Mouse (Mus musculus): ENCODE results near the gene Kifc3. TPM values are rescaled to one million over a fixed set of nuclear protein-coding genes. Genes with fewer than 3 reads are reported as not detected.
"Not testable (repeated sequence)": the region's sequence is repeated elsewhere in the genome, so short reads cannot be mapped to it uniquely, and the experiment has no call there.

Gene Kifc3
- polyA plus RNA-seq, 1 experiment from 2014 or later: 5.2 TPM

DNA sequence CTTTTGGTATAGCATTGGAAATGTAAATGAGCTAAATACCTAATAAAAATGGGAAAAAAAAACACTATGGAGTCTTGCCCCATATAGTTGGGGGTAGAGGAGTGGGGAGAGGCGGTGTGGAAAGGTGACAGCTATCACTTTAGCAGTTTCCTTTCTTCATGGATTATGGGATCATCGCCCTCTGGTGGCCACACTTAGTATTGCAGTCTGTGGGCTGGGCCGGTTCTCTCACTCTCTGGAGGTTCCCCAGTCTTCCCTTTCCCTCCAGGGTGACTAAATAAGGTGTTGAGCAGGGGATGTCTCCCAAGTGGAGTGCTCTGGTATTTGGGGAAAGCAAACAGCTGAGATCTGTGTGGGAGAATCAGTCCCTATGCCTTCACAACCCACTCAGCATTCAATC is 33.1 kb upstream of the Kifc3 start:
- no peaks in the 10 kb centered on the region for H3K9me3 ChIP-seq (ENCODE audit: control insufficient read depth, low read length)
- WGBS: 5% methylated on average over 3 of the region's 3 CpGs
- no peak overlapping the region for H3K27ac ChIP-seq (ENCODE audit: low read depth, low read length)
- H3K4me3 ChIP-seq (ENCODE audit: low read depth, low read length): no peak overlapping the region
- no peak overlapping the region for H3K9ac ChIP-seq (ENCODE audit: low read depth, low read length)
- H3K36me3 ChIP-seq (ENCODE audit: control insufficient read depth, insufficient read depth, low read length): no peaks in the 10 kb centered on the region
- H3K27me3 ChIP-seq (ENCODE audit: control insufficient read depth, insufficient read depth, low read length): no peaks in the 10 kb centered on the region
- no peak overlapping the region for H3K4me2 ChIP-seq (replicated peaks; ENCODE audit: low read depth, low read length)
- H3K4me1 ChIP-seq (replicated peaks; ENCODE audit: control insufficient read depth, insufficient read depth, low read length): no peaks in the 10 kb centered on the region
- peak; percentile 86 for DNase-seq (ENCODE audit: low spot score)
- 0 out of 2 replicates have a peak, but pooled peaks have one; percentile 43 for ATAC-seq (ENCODE audit: low FRiP score)

- 95% methylated on average over 9 of the region's 9 CpGs for WGBS
These were observed 27.5 kb upstream of the Kifc3 start for GRCm38 (mm10) chr8:95230086-95230485.

DNA sequence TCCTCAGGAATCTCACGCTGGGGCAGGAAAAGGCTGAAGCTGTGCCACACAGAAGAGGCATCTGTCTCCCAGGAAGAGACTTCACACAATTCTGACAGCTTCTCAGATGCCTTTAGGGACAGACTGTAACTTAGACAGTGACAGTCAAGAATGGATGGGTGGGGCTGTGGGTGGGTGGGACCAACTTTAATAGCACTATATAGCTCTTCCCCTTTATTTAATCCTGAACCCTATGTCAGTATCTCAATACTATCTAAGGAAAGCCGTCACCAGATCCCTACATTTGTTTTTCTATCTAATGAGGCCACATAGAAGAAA is 24.5 kb upstream of the Kifc3 start:
- no peaks in the 10 kb centered on the region for H3K36me3 ChIP-seq (ENCODE audit: control insufficient read depth, insufficient read depth, low read length)
- WGBS: 45% methylated on average over 2 of the region's 2 CpGs
- H3K4me3 ChIP-seq (ENCODE audit: low read depth, low read length): no peak overlapping the region
- DNase-seq (ENCODE audit: low spot score) (no peak), ATAC-seq (ENCODE audit: low FRiP score) (no peak)
- H3K4me1 ChIP-seq (replicated peaks; ENCODE audit: control insufficient read depth, insufficient read depth, low read length): no peaks in the 10 kb centered on the region
- no peak overlapping the region for H3K9ac ChIP-seq (ENCODE audit: low read depth, low read length)
- H3K4me2 ChIP-seq (replicated peaks; ENCODE audit: low read depth, low read length): no peak overlapping the region
- no peak overlapping the region for H3K27ac ChIP-seq (ENCODE audit: low read depth, low read length)
- no peaks in the 10 kb centered on the region for H3K9me3 ChIP-seq (ENCODE audit: control insufficient read depth, low read length)
- no peaks in the 10 kb centered on the region for H3K27me3 ChIP-seq (ENCODE audit: control insufficient read depth, insufficient read depth, low read length)

More at GRCm38 (mm10) chr8:95230086-95230485, 27.5 kb upstream of the Kifc3 start:
- H3K4me2 ChIP-seq (replicated peaks; ENCODE audit: low read depth, low read length); H3K4me1 ChIP-seq (replicated peaks; ENCODE audit: control insufficient read depth, insufficient read depth, low read length); DNase-seq (ENCODE audit: low spot score); H3K27ac ChIP-seq (ENCODE audit: low read depth, low read length); H3K9me3 ChIP-seq (ENCODE audit: control insufficient read depth, low read length); H3K4me3 ChIP-seq (ENCODE audit: low read depth, low read length); H3K36me3 ChIP-seq (ENCODE audit: control insufficient read depth, insufficient read depth, low read length); H3K27me3 ChIP-seq (ENCODE audit: control insufficient read depth, insufficient read depth, low read length); H3K9ac ChIP-seq (ENCODE audit: low read depth, low read length); ATAC-seq (ENCODE audit: low FRiP score): not testable (repeated sequence)

DNA sequence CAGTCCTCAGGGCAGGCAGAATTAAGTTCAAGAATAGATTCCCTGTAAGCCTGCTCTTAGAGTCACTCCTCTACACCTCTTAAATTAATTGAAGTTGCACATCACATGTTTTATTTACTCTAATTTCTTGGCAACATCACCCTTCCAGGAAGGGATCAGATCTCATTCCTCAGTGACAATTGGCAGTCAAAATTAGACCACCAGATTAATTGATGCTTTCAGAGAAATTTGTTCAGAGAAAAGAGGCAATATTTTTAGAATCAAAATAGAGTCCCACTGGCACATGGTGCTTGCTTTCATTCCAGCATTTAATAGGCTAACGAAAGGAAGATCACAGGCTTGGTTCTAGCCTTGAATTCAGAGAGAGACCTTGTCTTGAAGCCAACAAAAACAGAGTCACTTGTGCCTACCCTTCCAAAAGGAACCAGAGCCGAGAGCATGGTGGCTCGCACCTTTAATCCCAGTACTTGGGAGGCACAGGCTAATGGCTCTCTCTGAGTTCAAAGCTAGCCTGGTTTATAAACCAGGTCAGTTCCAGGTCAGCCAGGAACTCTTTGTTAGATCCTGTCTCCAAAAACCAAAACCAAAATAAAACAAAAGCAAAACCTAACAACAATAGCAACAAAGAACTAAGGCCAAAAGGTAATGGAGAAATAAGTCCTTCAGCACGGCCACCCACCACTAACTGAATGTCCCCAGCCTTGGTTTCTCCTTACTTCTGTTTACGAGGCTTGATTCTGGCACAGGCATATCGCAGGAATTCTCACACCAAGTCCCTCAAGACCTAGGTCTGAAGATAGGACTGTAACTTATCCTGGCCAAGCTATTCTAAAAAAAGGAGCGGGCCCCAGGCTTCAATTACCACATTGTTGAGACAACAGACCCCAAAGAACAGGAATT is 23.9 kb upstream of the Kifc3 start:
- Histone ChIP-seq H3K9me3 (ENCODE audit: control insufficient read depth, low read length) (no peaks in the 10 kb centered on the region), H3K4me1 (replicated peaks; ENCODE audit: control insufficient read depth, insufficient read depth, low read length) (no peaks in the 10 kb centered on the region), H3K27me3 (ENCODE audit: control insufficient read depth, insufficient read depth, low read length) (no peaks in the 10 kb centered on the region), H3K36me3 (ENCODE audit: control insufficient read depth, insufficient read depth, low read length) (no peaks in the 10 kb centered on the region), H3K4me3 (ENCODE audit: low read depth, low read length) (no peak overlapping the region), H3K27ac (ENCODE audit: low read depth, low read length) (no peak overlapping the region), H3K9ac (ENCODE audit: low read depth, low read length) (no peak overlapping the region), H3K4me2 (replicated peaks; ENCODE audit: low read depth, low read length) (no peak overlapping the region)
- no peak for ATAC-seq (ENCODE audit: low FRiP score)
- no peak for DNase-seq (ENCODE audit: low spot score)
- WGBS: 64% methylated on average over 7 of the region's 7 CpGs

DNA sequence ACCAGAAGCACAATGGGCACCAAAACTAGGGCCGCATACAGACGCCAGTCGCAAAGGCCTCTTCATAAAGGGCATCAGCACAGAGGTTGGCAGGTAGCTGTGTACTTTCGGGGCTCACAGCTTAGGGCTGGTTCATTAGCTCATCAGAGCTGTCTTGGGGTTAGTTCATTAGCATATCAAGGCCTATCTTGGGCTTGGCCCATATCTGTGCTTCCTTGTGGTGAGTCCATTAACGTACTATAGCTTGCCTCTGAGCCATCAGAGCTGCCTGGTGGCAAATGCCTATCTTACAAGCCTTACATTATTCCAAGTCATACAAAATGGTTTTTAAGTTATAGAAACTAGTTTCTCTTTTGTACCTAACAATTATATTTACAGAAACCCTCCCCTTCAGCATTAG is 21.4 kb upstream of the Kifc3 start:
- Histone ChIP-seq H3K27me3 (ENCODE audit: control insufficient read depth, insufficient read depth, low read length) (no peaks in the 10 kb centered on the region), H3K36me3 (ENCODE audit: control insufficient read depth, insufficient read depth, low read length) (no peaks in the 10 kb centered on the region), H3K9ac (ENCODE audit: low read depth, low read length) (no peak overlapping the region), H3K27ac (ENCODE audit: low read depth, low read length) (no peak overlapping the region), H3K4me2 (replicated peaks; ENCODE audit: low read depth, low read length) (no peak overlapping the region), H3K4me3 (ENCODE audit: low read depth, low read length) (no peak overlapping the region), H3K9me3 (ENCODE audit: control insufficient read depth, low read length) (no peaks in the 10 kb centered on the region), H3K4me1 (replicated peaks; ENCODE audit: control insufficient read depth, insufficient read depth, low read length) (no peaks in the 10 kb centered on the region)
- ATAC-seq (ENCODE audit: low FRiP score) (no peak), DNase-seq (ENCODE audit: low spot score) (no peak)
- 93% methylated on average over 5 of the region's 5 CpGs for WGBS

- ATAC-seq (ENCODE audit: low FRiP score) (no peak), DNase-seq (ENCODE audit: low spot score) (no peak)
- no peak overlapping the region for H3K4me3 ChIP-seq (ENCODE audit: low read depth, low read length)
- H3K36me3 ChIP-seq (ENCODE audit: control insufficient read depth, insufficient read depth, low read length): no peaks in the 10 kb centered on the region
- 60% methylated on average over 2 of the region's 2 CpGs for WGBS
- no peaks in the 10 kb centered on the region for H3K9me3 ChIP-seq (ENCODE audit: control insufficient read depth, low read length)
- H3K27ac ChIP-seq (ENCODE audit: low read depth, low read length): no peak overlapping the region
- H3K27me3 ChIP-seq (ENCODE audit: control insufficient read depth, insufficient read depth, low read length): no peaks in the 10 kb centered on the region
- no peak overlapping the region for H3K4me2 ChIP-seq (replicated peaks; ENCODE audit: low read depth, low read length)
- no peak overlapping the region for H3K9ac ChIP-seq (ENCODE audit: low read depth, low read length)
- H3K4me1 ChIP-seq (replicated peaks; ENCODE audit: control insufficient read depth, insufficient read depth, low read length): no peaks in the 10 kb centered on the region
These were observed 18.4 kb upstream of the Kifc3 start for GRCm38 (mm10) chr8:95221045-95221444.

GRCm38 (mm10) chr8:95220571-95220998 is 18.0 kb upstream of the Kifc3 start:
- Histone ChIP-seq H3K9me3 (ENCODE audit: control insufficient read depth, low read length) (no peaks in the 10 kb centered on the region), H3K4me1 (replicated peaks; ENCODE audit: control insufficient read depth, insufficient read depth, low read length) (no peaks in the 10 kb centered on the region), H3K4me2 (replicated peaks; ENCODE audit: low read depth, low read length) (no peak overlapping the region), H3K27ac (ENCODE audit: low read depth, low read length) (no peak overlapping the region), H3K36me3 (ENCODE audit: control insufficient read depth, insufficient read depth, low read length) (no peaks in the 10 kb centered on the region), H3K9ac (ENCODE audit: low read depth, low read length) (no peak overlapping the region), H3K27me3 (ENCODE audit: control insufficient read depth, insufficient read depth, low read length) (no peaks in the 10 kb centered on the region), H3K4me3 (ENCODE audit: low read depth, low read length) (no peak overlapping the region)
- ATAC-seq (ENCODE audit: low FRiP score) (no peak), DNase-seq (ENCODE audit: low spot score) (no peak)
- 55% methylated on average over 7 of the region's 7 CpGs for WGBS

DNA sequence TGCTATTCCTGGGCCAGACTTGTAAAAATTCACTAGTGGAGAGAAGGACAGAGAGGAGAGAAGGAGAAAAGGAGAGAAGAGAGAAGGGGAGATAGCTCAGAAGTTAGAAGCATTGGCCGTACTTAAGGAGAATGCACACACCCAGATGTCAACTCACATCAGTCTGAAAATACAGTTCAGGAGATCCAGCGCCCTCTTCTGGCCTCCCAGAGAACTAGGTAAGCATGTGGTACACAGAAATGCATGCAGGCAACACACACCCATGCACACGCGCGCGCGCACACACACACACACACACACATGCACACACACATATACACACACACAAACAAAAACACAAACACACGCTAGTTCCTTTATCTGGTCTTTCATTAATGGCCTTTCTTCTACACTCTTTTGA is 17.0 kb upstream of the Kifc3 start:
- no peaks in the 10 kb centered on the region for H3K9me3 ChIP-seq (ENCODE audit: control insufficient read depth, low read length)

GRCm38 (mm10) chr8:95215709-95216360 is 13.2 kb upstream of the Kifc3 start:
- ATAC-seq (ENCODE audit: low FRiP score) (no peak), DNase-seq (ENCODE audit: low spot score) (no peak)
- Histone ChIP-seq H3K4me2 (replicated peaks; ENCODE audit: low read depth, low read length) (no peak overlapping the region), H3K36me3 (ENCODE audit: control insufficient read depth, insufficient read depth, low read length) (no peaks in the 10 kb centered on the region), H3K27ac (ENCODE audit: low read depth, low read length) (no peak overlapping the region), H3K27me3 (ENCODE audit: control insufficient read depth, insufficient read depth, low read length) (no peaks in the 10 kb centered on the region), H3K4me1 (replicated peaks; ENCODE audit: control insufficient read depth, insufficient read depth, low read length) (no peaks in the 10 kb centered on the region), H3K9ac (ENCODE audit: low read depth, low read length) (no peak overlapping the region), H3K9me3 (ENCODE audit: control insufficient read depth, low read length) (no peaks in the 10 kb centered on the region), H3K4me3 (ENCODE audit: low read depth, low read length) (no peak overlapping the region)
- 80% methylated on average over 11 of the region's 11 CpGs for WGBS

More for the DNA sequence above, 17.0 kb upstream of the Kifc3 start:
- Histone ChIP-seq H3K4me1 (replicated peaks; ENCODE audit: control insufficient read depth, insufficient read depth, low read length) (no peaks in the 10 kb centered on the region), H3K27me3 (ENCODE audit: control insufficient read depth, insufficient read depth, low read length) (no peaks in the 10 kb centered on the region), H3K27ac (ENCODE audit: low read depth, low read length) (no peak overlapping the region), H3K36me3 (ENCODE audit: control insufficient read depth, insufficient read depth, low read length) (no peaks in the 10 kb centered on the region), H3K9ac (ENCODE audit: low read depth, low read length) (no peak overlapping the region), H3K4me3 (ENCODE audit: low read depth, low read length) (no peak overlapping the region), H3K4me2 (replicated peaks; ENCODE audit: low read depth, low read length) (no peak overlapping the region)
- no peak for ATAC-seq (ENCODE audit: low FRiP score)
- WGBS: 87% methylated on average over 8 of the region's 8 CpGs
- no peak for DNase-seq (ENCODE audit: low spot score)

Measured in hindbrain, embryonic 11.5 days (tissue).